Mouse (Mus musculus) ES-E14 (cell line): Measurements from ENCODE around the gene Cops8. TPM values are rescaled to one million over a fixed set of nuclear protein-coding genes. Genes with fewer than 3 reads are reported as not detected.
A peak's percentile ranks its signal among the peaks of the same experiment; 100 is the strongest.

Experiments
- DNase-seq: peaks from one replicate; pipeline ENCODE4 v3.0.0-alpha.2; 2013; ENCODE audit warnings: low read depth, low spot score
- H3K27ac ChIP-seq: 2 replicates; pipeline ENCODE4 v1.5.1; 2012; ENCODE audit warnings: low read depth, mild to moderate bottlenecking, low read length, moderate library complexity, mixed read lengths; ENCODE audit not compliant: poor library complexity, insufficient read depth, severe bottlenecking
- H3K36me3 ChIP-seq: 2 replicates; pipeline ENCODE4 v1.6.1; 2012; ENCODE audit warnings: mild to moderate bottlenecking, low read length, moderate library complexity, mixed read lengths; ENCODE audit not compliant: control insufficient read depth, poor library complexity, insufficient read depth, severe bottlenecking
- H3K4me1 ChIP-seq, 2 experiments: fragments of 150-350 bp in 1 of 2; sonication (generic) in 1 of 2; 2 replicates each; pipeline ENCODE4 v1.6.1; 2012; ENCODE audit warnings: low read length in 2 of 2, mild to moderate bottlenecking in 1 of 2, mixed read lengths in 1 of 2; ENCODE audit not compliant: control insufficient read depth in 2 of 2, insufficient read depth in 2 of 2, poor library complexity in 1 of 2
- H3K4me3 ChIP-seq, 2 experiments: fragments of 150-350 bp in 1 of 2; sonication (generic) in 1 of 2; 2 replicates each; pipeline ENCODE4 v1.5.1; 2012; ENCODE audit warnings: low read length in 2 of 2, low read depth in 1 of 2, mild to moderate bottlenecking in 1 of 2, mixed read lengths in 1 of 2; ENCODE audit not compliant: insufficient read depth in 1 of 2, poor library complexity in 1 of 2, severe bottlenecking in 1 of 2
- H3K9ac ChIP-seq: 2 replicates; pipeline ENCODE4 v1.6.1; 2012; ENCODE audit warnings: low read depth, mild to moderate bottlenecking, low read length, mixed read lengths; ENCODE audit not compliant: poor library complexity, insufficient read depth, severe bottlenecking
- H3K9me3 ChIP-seq: fragments of 150-350 bp; sonication (generic); 2 replicates; pipeline ENCODE4 v1.6.1; 2012; ENCODE audit warnings: low read depth, mild to moderate bottlenecking, low read length; ENCODE audit not compliant: control insufficient read depth, insufficient read depth
- CHD2 ChIP-seq: IDR thresholded peaks from 2 replicates; pipeline ENCODE4 v1.6.1; 2014; ENCODE audit warnings: mild to moderate bottlenecking, low read depth, low read length, inconsistent platforms
- HCFC1 ChIP-seq: IDR thresholded peaks from 2 replicates; pipeline ENCODE4 v1.6.1; 2012; ENCODE audit warnings: low read length, inconsistent platforms, borderline replicate concordance; ENCODE audit not compliant: insufficient read depth
- MAFK ChIP-seq: IDR thresholded peaks from 2 replicates; pipeline ENCODE4 v1.6.1; 2014; ENCODE audit warnings: mild to moderate bottlenecking, low read depth, low read length, inconsistent platforms; ENCODE audit not compliant: insufficient read depth
- ZC3H11A ChIP-seq: IDR thresholded peaks from 2 replicates; pipeline ENCODE4 v1.6.1; 2012; ENCODE audit warnings: low read depth, mild to moderate bottlenecking, inconsistent platforms, low read length, borderline replicate concordance
- ZNF384 ChIP-seq: IDR thresholded peaks from 2 replicates; pipeline ENCODE4 v1.6.1; 2012; ENCODE audit warnings: low read depth, low read length, inconsistent platforms
- in situ Hi-C, 2 experiments: fragments of 600-800 bp; cut with MboI; formaldehyde crosslinking; loops; one replicate each; pipeline ENCODE4 v1.15.1; 2025; ENCODE audit warnings: low sequenced_read_pairs in 2 of 2, inconsistent platforms in 1 of 2; ENCODE audit not compliant: unreplicated experiment in 2 of 2
- total RNA-seq: library from RNA; depleted of rRNA; stranded (reverse); fragments of 300-350 nt; gene quantifications from 2 replicates; pipeline ENCODE4 v1.2.3, GENCODE M21; 2012

Cops8 gene
- total RNA-seq, 1 experiment, result 84.6 TPM

DNA sequence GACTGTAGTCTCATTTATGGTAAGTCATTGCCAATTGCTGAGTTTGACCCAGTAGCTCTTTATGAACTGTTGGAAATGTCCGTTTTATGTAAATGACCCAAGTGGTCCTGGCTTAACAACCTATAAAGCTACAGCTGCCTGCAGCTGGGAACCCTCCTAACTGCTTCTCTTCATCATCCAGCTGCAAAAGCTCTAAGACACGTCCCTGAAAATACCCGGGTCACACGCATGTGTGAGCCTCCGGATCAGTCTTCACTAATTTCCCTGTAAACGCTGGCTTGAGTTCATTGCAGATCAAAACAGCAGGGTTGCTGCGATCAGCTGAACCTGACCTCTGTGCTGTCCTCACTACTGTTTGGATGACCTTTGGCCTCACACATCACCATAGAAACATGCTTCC is 35.6 kb downstream of the Cops8 start:
- Histone ChIP-seq H3K4me3 (no peak overlapping the region), H3K27ac (no peak overlapping the region), H3K4me1 (no peaks in the 10 kb centered on the region), H3K36me3 (no peaks in the 10 kb centered on the region), H3K9ac (no peak overlapping the region), H3K9me3 (no peaks in the 10 kb centered on the region)
- no peak for DNase-seq
- TF ChIP-seq CHD2, result no peak
- no peak for TF ChIP-seq MAFK
- TF ChIP-seq HCFC1, result no peak
- TF ChIP-seq ZC3H11A, result no peak
- no peak for TF ChIP-seq ZNF384
- in situ Hi-C loops, result loop anchor here in 1 of 2 experiments (25.0 kb wide), 1 partner anchor 324 kb away; the partner anchor contains the start of genes Prlh and Rab17

DNA sequence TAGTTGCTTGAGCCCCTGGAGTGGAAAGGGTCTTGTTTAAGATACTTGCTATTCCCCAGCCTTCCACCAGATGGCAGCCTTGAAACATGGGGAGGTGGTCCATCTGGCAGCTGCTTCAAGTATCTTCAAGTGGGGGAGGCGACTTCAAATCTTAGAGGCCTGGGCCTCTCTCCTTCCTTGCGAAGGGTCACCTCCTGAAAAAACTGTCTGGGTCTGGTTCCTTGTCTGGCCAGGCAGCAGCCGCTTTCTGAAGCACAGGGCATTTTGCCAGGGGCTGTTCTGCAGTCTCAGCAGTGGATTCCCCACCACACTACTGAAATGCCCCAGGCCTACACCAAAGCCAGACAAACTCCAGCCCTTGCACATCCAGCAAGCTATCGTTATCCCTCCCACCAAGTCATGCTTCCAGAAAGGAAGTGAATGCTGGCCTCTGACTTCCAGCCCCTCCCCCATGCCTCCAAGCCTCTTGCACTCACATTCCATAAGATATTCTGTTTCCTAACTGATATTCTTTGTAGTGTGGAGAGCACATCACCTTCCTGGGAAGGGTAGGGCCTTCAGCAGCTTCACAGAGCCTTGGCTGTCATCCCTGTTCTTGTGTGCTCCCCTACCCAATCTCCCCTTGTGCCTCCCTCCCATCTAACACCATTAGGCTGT is 48.1 kb downstream of the Cops8 start:
- H3K9me3 ChIP-seq, result no peaks in the 10 kb centered on the region
- no peak overlapping the region for H3K4me3 ChIP-seq
- H3K36me3 ChIP-seq, result no peaks in the 10 kb centered on the region
- no peak overlapping the region for H3K27ac ChIP-seq
- TF ChIP-seq HCFC1 (no peak), ZC3H11A (peak; percentile 88)
- DNase-seq, result peak; percentile 51
- no peaks in the 10 kb centered on the region for H3K4me1 ChIP-seq
- no peak overlapping the region for H3K9ac ChIP-seq
- in situ Hi-C loops, result loop anchor here in 1 of 2 experiments (25.0 kb wide), 1 partner anchor 186 kb away; the partner anchor contains the start of gene Col6a3

DNA sequence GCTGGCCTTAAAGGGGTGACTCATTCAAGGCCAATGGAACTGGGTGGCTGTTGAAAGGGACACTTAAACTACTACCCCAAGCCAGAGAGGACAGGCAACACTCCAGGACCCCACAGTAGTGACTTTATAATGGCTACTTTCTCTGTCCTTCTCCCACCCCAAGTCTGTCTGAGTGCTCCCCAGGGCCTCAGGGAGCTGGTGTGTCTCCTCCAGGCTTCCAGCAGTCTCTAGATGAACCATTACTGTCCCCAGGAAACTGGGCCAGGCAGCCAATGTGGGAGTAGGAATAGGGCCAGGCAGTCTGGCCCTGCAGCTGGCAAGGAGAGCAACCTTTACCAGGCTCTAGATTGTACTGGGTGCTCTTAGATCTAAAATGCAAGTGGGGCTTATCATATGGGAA is 49.0 kb downstream of the Cops8 start:
- Histone ChIP-seq H3K4me3 (no peak overlapping the region), H3K9ac (no peak overlapping the region), H3K9me3 (no peaks in the 10 kb centered on the region), H3K36me3 (no peaks in the 10 kb centered on the region), H3K27ac (no peak overlapping the region), H3K4me1 (no peaks in the 10 kb centered on the region)
- in situ Hi-C loops, result loop anchor here in 1 of 2 experiments (25.0 kb wide), 1 partner anchor 186 kb away; the partner anchor contains the start of gene Col6a3
- TF ChIP-seq ZC3H11A (no peak), ZNF384 (no peak), HCFC1 (no peak), CHD2 (no peak), MAFK (no peak)
- DNase-seq, result no peak

DNA sequence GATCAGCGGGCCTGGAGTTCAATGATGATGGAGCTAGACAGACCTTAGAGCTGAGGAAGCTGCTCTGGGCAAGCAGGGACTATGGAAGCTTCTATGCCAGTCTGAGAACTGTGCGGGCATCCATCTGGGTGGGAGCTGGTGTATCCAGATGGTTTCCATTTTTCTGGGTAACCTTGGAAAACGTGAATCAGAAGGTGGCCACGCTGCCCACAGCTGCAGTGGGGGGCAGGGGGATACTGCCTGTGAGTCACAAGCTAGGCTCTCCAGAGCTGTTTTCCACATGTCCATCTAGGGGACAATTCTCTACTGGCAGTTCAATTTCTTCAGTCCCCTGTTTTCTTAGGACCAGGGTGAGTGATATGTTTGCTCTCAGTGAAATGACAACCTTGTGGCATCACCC is 49.8 kb downstream of the Cops8 start:
- H3K27ac ChIP-seq, result no peak overlapping the region
- in situ Hi-C loops, result loop anchor here in 1 of 2 experiments (25.0 kb wide), 1 partner anchor 185 kb away; the partner anchor contains the start of gene Col6a3
- no peaks in the 10 kb centered on the region for H3K4me1 ChIP-seq
- no peaks in the 10 kb centered on the region for H3K36me3 ChIP-seq
- no peaks in the 10 kb centered on the region for H3K9me3 ChIP-seq
- H3K4me3 ChIP-seq, result no peak overlapping the region
- TF ChIP-seq ZNF384 (no peak), MAFK (no peak), HCFC1 (no peak), CHD2 (no peak), ZC3H11A (no peak)
- DNase-seq, result no peak
- no peak overlapping the region for H3K9ac ChIP-seq
